Mouse (Mus musculus): ENCODE results near the gene Gm28051. TPM values are rescaled to one million over a fixed set of nuclear protein-coding genes. Genes with fewer than 3 reads are reported as not detected.

The Gm28051 gene
- polyA plus RNA-seq, 1 experiment from 2014 or later: not detected

DNA sequence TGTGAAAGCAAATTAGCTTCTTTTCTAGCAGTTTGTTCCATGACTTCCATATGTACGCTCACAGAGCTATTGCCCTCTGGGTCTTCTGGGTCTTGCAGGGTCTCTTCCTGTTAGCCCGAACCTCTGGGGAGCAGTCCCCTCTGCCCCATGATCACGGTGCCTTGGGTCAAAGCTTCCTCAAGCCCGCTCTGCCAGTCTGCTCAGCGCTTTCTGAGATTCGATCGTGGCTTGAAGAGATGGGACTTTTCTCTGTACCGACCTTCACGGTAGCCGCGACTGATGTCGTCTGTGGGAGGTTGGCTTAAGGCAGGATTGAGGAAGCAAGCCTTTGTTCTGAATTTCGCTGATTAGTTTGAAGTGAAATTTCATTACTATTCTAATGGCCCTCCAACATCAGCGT lies 18.5 kb upstream of the Gm28051 start:
- Histone ChIP-seq H3K36me3 (ENCODE audit: control insufficient read depth, insufficient read depth, low read length) (peaks cover 59% of the 10 kb centered on the region), H3K9ac (ENCODE audit: low read depth, low read length) (no peak overlapping the region)
- WGBS: 87% methylated on average over 14 of the region's 14 CpGs

DNA sequence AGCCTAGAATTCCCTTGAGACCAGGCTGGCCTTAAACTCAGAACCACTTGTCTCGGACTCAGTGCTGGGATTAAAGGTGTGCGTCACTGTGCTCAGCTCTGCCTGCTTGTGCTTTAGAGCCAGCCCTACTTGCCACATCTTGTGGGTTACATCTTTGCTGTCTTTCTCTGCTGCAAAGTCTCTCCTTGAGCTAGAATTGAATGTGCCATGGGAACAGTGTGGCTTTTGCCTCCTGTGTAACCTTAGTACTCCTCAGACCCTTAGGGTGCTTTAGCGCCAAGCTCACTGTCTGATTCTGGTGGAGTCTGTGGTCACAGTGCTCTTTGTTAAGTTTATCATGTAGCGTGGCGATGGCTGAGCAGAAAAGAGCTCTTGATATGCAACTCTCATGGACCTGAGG lies 15.1 kb upstream of the Gm28051 start:
- no peak for ATAC-seq (ENCODE audit: low read depth)
- Histone ChIP-seq H3K4me1 (ENCODE audit: control insufficient read depth, insufficient read depth, low read length) (no peaks in the 10 kb centered on the region), H3K36me3 (ENCODE audit: control insufficient read depth, insufficient read depth, low read length) (peaks cover 86% of the 10 kb centered on the region), H3K9me3 (ENCODE audit: control insufficient read depth, low read length) (no peaks in the 10 kb centered on the region), H3K4me2 (ENCODE audit: low read depth, low read length) (no peak overlapping the region), H3K4me3 (ENCODE audit: low read depth, low read length) (no peak overlapping the region), H3K27ac (replicated peaks; ENCODE audit: low read depth, low read length) (no peak overlapping the region), H3K9ac (ENCODE audit: low read depth, low read length) (no peak overlapping the region), H3K27me3 (replicated peaks; ENCODE audit: control insufficient read depth, insufficient read depth, low read length) (no peaks in the 10 kb centered on the region)
- DNase-seq (ENCODE audit: low spot score): no peak
- 96% methylated on average over 5 of the region's 5 CpGs for WGBS

More for the DNA sequence above, 18.5 kb upstream of the Gm28051 start:
- Histone ChIP-seq H3K9me3 (ENCODE audit: control insufficient read depth, low read length) (no peaks in the 10 kb centered on the region), H3K4me1 (ENCODE audit: control insufficient read depth, insufficient read depth, low read length) (no peaks in the 10 kb centered on the region), H3K27ac (replicated peaks; ENCODE audit: low read depth, low read length) (no peak overlapping the region), H3K4me2 (ENCODE audit: low read depth, low read length) (no peak overlapping the region), H3K27me3 (replicated peaks; ENCODE audit: control insufficient read depth, insufficient read depth, low read length) (no peaks in the 10 kb centered on the region), H3K4me3 (ENCODE audit: low read depth, low read length) (no peak overlapping the region)
- ATAC-seq (ENCODE audit: low read depth) (no peak), DNase-seq (ENCODE audit: low spot score) (no peak)

DNA sequence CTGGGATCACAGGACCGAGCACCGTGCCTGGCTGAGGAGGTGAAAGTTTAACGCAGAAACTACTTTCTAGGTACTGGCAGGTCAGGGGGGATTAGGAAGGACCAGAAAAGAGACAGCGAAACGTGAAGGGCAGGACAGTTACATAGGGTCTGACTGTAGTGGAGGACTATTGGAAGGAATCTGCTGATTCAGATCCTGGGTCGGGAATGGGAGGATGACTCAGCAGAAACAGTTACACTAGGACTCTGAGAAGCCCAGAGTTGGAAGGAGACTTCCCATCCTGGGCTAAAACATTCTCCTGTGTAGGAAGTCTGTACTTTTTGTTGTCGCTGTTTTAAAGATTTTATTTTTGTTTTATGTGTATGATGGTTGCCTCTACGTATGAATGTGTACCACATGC lies 14.0 kb upstream of the Gm28051 start:
- Histone ChIP-seq H3K4me1 (ENCODE audit: control insufficient read depth, insufficient read depth, low read length) (no peaks in the 10 kb centered on the region), H3K27ac (replicated peaks; ENCODE audit: low read depth, low read length) (no peak overlapping the region), H3K4me3 (ENCODE audit: low read depth, low read length) (no peak overlapping the region), H3K27me3 (replicated peaks; ENCODE audit: control insufficient read depth, insufficient read depth, low read length) (no peaks in the 10 kb centered on the region), H3K9me3 (ENCODE audit: control insufficient read depth, low read length) (no peaks in the 10 kb centered on the region), H3K4me2 (ENCODE audit: low read depth, low read length) (no peak overlapping the region), H3K9ac (ENCODE audit: low read depth, low read length) (no peak overlapping the region), H3K36me3 (ENCODE audit: control insufficient read depth, insufficient read depth, low read length) (peaks cover 86% of the 10 kb centered on the region)
- DNase-seq (ENCODE audit: low spot score) (no peak), ATAC-seq (ENCODE audit: low read depth) (no peak)
- WGBS: 97% methylated on average over 8 of the region's 8 CpGs

DNA sequence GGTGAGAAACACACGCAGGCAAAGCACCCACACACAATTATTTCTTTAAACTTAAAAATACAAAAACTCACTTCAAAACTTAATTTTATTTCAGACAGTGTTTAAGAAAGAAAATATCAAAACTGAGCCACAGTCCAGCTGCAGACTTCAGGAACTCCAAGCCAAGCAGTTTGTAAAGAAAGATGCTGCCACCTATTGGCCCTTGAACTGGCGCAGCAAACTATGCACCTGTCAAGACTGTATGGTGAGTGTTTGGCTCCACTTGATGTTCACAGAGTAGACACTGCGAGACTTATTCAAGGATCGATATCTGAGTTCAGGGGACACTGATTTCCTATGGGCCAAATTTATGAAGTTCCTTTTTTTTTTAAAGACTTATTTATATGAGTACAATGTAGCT lies 11.4 kb upstream of the Gm28051 start:
- DNase-seq (ENCODE audit: low spot score) (no peak), ATAC-seq (ENCODE audit: low read depth) (no peak)
- Histone ChIP-seq H3K4me1 (ENCODE audit: control insufficient read depth, insufficient read depth, low read length) (no peaks in the 10 kb centered on the region), H3K27ac (replicated peaks; ENCODE audit: low read depth, low read length) (no peak overlapping the region), H3K9ac (ENCODE audit: low read depth, low read length) (no peak overlapping the region), H3K9me3 (ENCODE audit: control insufficient read depth, low read length) (no peaks in the 10 kb centered on the region), H3K4me2 (ENCODE audit: low read depth, low read length) (no peak overlapping the region), H3K27me3 (replicated peaks; ENCODE audit: control insufficient read depth, insufficient read depth, low read length) (no peaks in the 10 kb centered on the region), H3K4me3 (ENCODE audit: low read depth, low read length) (no peak overlapping the region), H3K36me3 (ENCODE audit: control insufficient read depth, insufficient read depth, low read length) (peaks cover 87% of the 10 kb centered on the region)
- 91% methylated on average over 4 of the region's 4 CpGs for WGBS

DNA sequence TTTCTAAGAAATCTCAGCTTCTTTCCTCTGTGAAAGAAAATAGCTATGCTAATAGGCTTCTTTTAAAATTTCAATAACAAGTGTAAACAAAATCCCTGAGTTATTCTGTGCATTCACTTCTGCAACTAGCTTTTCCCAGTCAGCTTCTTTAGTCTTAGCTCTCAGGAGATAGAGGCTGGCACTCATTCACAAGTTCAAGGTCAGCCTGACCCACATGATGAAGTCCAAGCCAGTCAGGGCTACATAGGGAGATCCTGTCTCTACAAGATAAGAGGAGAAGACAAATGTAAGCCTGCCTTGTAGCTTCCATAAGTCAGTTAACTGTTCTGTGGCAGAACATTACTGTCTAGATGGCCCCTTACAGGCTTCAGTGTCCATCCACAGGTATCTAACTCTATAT lies 6.1 kb upstream of the Gm28051 start:
- Histone ChIP-seq H3K4me1 (ENCODE audit: control insufficient read depth, insufficient read depth, low read length) (peaks cover 6% of the 10 kb centered on the region), H3K4me2 (ENCODE audit: low read depth, low read length) (no peak overlapping the region), H3K27ac (replicated peaks; ENCODE audit: low read depth, low read length) (no peak overlapping the region), H3K27me3 (replicated peaks; ENCODE audit: control insufficient read depth, insufficient read depth, low read length) (no peaks in the 10 kb centered on the region), H3K9me3 (ENCODE audit: control insufficient read depth, low read length) (no peaks in the 10 kb centered on the region), H3K9ac (ENCODE audit: low read depth, low read length) (no peak overlapping the region), H3K36me3 (ENCODE audit: control insufficient read depth, insufficient read depth, low read length) (peaks cover 48% of the 10 kb centered on the region), H3K4me3 (ENCODE audit: low read depth, low read length) (no peak overlapping the region)
- DNase-seq (ENCODE audit: low spot score) (no peak), ATAC-seq (ENCODE audit: low read depth) (no peak)

DNA sequence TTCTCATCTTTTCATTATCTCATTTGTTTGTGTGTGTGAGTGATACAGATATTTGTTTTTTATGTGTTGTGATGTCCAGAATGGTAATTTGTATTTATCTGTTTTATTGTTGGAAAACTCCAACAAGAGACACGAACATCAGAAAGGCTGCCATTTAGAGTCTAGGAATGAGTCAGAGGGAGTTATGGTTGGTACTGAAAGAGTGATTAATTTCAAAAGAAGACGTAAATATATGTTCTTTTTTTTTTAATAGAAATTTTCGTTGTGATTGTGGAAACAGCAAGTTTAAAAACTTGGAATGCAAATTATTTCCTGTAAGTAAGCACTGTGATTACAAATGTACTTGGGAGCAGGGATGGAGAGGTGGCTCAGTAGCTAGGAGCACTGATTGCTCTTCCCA lies 4.1 kb upstream of the Gm28051 start:
- 85% methylated on average over 3 of the region's 3 CpGs for WGBS
- H3K36me3 ChIP-seq (ENCODE audit: control insufficient read depth, insufficient read depth, low read length): peaks cover 31% of the 10 kb centered on the region
- H3K9me3 ChIP-seq (ENCODE audit: control insufficient read depth, low read length): no peaks in the 10 kb centered on the region
- peaks cover 10% of the 10 kb centered on the region for H3K4me1 ChIP-seq (ENCODE audit: control insufficient read depth, insufficient read depth, low read length)
- DNase-seq (ENCODE audit: low spot score): no peak
- no peak for ATAC-seq (ENCODE audit: low read depth)
- no peak overlapping the region for H3K27ac ChIP-seq (replicated peaks; ENCODE audit: low read depth, low read length)
- H3K27me3 ChIP-seq (replicated peaks; ENCODE audit: control insufficient read depth, insufficient read depth, low read length): no peaks in the 10 kb centered on the region
- no peak overlapping the region for H3K9ac ChIP-seq (ENCODE audit: low read depth, low read length)
- no peak overlapping the region for H3K4me3 ChIP-seq (ENCODE audit: low read depth, low read length)
- no peak overlapping the region for H3K4me2 ChIP-seq (ENCODE audit: low read depth, low read length)

DNA sequence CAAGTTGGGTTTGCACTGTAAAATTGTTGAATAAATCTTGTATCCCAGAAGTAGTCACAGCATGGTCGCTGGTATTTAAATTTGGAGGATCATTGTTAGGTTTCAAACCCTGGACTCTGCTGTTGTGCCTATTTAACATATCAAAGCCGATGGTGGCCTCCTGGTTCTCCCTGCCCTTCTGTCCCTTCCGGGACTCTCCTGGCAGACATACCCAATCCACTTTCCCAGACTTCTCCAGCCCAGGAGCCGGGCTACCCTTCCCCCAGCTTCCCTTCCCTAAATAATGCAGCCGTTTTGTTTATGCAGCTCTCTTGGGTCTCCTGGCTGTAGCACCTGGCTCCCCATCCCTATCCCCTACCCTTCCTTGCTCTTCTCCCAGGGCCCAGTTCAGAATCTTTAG lies 1.4 kb upstream of the Gm28051 start:
- peak overlapping the region; percentile 64 for H3K4me3 ChIP-seq (ENCODE audit: low read depth, low read length)
- H3K9me3 ChIP-seq (ENCODE audit: control insufficient read depth, low read length): no peaks in the 10 kb centered on the region
- H3K4me2 ChIP-seq (ENCODE audit: low read depth, low read length): peak overlapping the region; percentile 92
- WGBS: 3% methylated on average over 5 of the region's 5 CpGs
- H3K9ac ChIP-seq (ENCODE audit: low read depth, low read length): peak overlapping the region; percentile 77
- H3K27ac ChIP-seq (replicated peaks; ENCODE audit: low read depth, low read length): 0 out of 2 replicates have a peak overlapping the region, but pooled peaks have one; percentile 15
- no peak for ATAC-seq (ENCODE audit: low read depth)
- H3K27me3 ChIP-seq (replicated peaks; ENCODE audit: control insufficient read depth, insufficient read depth, low read length): no peaks in the 10 kb centered on the region
- H3K4me1 ChIP-seq (ENCODE audit: control insufficient read depth, insufficient read depth, low read length): peaks cover 13% of the 10 kb centered on the region
- no peak for DNase-seq (ENCODE audit: low spot score)
- peaks cover 14% of the 10 kb centered on the region for H3K36me3 ChIP-seq (ENCODE audit: control insufficient read depth, insufficient read depth, low read length)

DNA sequence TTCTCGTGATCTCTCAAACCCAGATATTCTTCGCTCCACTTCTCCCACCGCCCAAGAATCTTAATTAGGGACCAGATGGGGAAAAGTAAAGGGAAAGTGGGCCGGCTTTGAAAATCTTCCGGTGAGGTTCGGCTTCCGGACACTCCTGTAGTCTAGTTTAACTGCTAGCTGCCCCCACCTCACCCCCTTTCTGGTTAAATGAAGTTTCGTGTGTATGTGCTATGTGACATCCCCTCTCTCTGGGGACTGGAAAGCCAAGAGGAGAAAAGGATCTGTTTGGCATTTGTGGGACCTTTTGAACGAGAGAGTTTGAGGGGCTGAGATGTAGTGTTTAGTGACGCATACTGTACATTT lies 815 bp upstream of the Gm28051 start, which contains the start of gene Gm20604:
Gene Gm20604, minus strand, starts transcription at position 270 of the 354 bp plus-strand sequence.
- peaks cover 14% of the 10 kb centered on the region for H3K36me3 ChIP-seq (ENCODE audit: control insufficient read depth, insufficient read depth, low read length)
- H3K27me3 ChIP-seq (replicated peaks; ENCODE audit: control insufficient read depth, insufficient read depth, low read length): no peaks in the 10 kb centered on the region
- H3K4me3 ChIP-seq (ENCODE audit: low read depth, low read length): peak within 1 kb of the TSS; percentile 64
- H3K4me1 ChIP-seq (ENCODE audit: control insufficient read depth, insufficient read depth, low read length): peaks cover 13% of the 10 kb centered on the region
- H3K27ac ChIP-seq (replicated peaks; ENCODE audit: low read depth, low read length): peak within 1 kb of the TSS; percentile 81
- DNase-seq (ENCODE audit: low spot score) (no peak), ATAC-seq (ENCODE audit: low read depth) (no peak)
- WGBS: under 1% methylated on average over 10 of the region's 10 CpGs
- peak within 1 kb of the TSS; percentile 92 for H3K4me2 ChIP-seq (ENCODE audit: low read depth, low read length)
- H3K9me3 ChIP-seq (ENCODE audit: control insufficient read depth, low read length): no peaks in the 10 kb centered on the region
- H3K9ac ChIP-seq (ENCODE audit: low read depth, low read length): peak within 1 kb of the TSS; percentile 77

DNA sequence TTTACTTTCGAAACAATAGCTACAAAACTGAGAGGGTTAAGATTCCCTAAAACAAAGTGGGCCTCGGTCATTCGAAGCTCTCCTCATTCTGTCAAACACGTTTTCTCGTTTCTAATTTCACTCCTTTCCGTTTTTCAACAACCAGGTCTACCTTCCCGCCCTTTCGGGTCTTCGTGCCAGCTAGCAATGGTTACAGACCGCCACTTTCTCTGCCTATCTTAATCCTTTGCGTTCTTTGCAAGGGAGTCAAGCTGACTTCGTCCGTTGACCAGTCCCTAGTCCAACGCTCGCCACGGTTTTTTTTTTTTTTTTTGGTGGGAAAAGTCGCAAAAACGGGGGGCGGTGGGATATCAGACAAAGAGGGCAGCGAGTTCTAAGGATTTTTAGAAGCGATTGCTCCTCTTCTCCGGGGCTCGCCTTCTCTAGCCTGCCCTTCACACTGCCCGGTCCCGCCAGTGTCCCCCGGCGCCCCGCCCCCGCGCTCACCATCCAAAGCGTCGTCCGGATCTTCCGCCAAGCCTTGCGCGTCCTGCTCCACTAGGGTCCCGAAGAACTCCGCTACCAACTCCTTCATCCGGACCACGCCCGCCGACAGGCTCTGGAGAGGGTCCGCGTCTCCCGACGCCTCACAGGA lies 393 bp downstream of the Gm28051 start:
- peak overlapping the region; percentile 64 for H3K4me3 ChIP-seq (ENCODE audit: low read depth, low read length)
- peak overlapping the region; percentile 77 for H3K9ac ChIP-seq (ENCODE audit: low read depth, low read length)
- peak; percentile 20 for DNase-seq (ENCODE audit: low spot score)
- H3K4me2 ChIP-seq (ENCODE audit: low read depth, low read length): peak overlapping the region; percentile 74
- H3K27ac ChIP-seq (replicated peaks; ENCODE audit: low read depth, low read length): peak overlapping the region; percentile 81
- 1% methylated on average over 46 of the region's 46 CpGs for WGBS
- H3K4me1 ChIP-seq (ENCODE audit: control insufficient read depth, insufficient read depth, low read length): peaks cover 13% of the 10 kb centered on the region
- peaks cover 13% of the 10 kb centered on the region; the same call in 1 of the 2 replicates for H3K36me3 ChIP-seq (ENCODE audit: control insufficient read depth, insufficient read depth, low read length)
- H3K27me3 ChIP-seq (replicated peaks; ENCODE audit: control insufficient read depth, insufficient read depth, low read length): no peaks in the 10 kb centered on the region
- H3K9me3 ChIP-seq (ENCODE audit: control insufficient read depth, low read length): no peaks in the 10 kb centered on the region
- peak; percentile 85 for ATAC-seq (ENCODE audit: low read depth)

Data from embryonic facial prominence, embryonic 14.5 days (tissue).